Mouse (Mus musculus): ENCODE data around the gene Arrdc2. TPM values are rescaled to one million over a fixed set of nuclear protein-coding genes. Genes with fewer than 3 reads are reported as not detected.
"Not testable (repeated sequence)": the region's sequence is repeated elsewhere in the genome, so short reads cannot be mapped to it uniquely, and the experiment has no call there.

The Arrdc2 gene
- polyA plus RNA-seq, 1 experiment from 2014 or later, result 8.0 TPM

- H3K4me1 ChIP-seq (replicated peaks), result no peaks in the 10 kb centered on the region
- no peaks in the 10 kb centered on the region for H3K36me3 ChIP-seq
- H3K9me3 ChIP-seq, result no peaks in the 10 kb centered on the region
- no peak overlapping the region for H3K4me2 ChIP-seq
- H3K27ac ChIP-seq (replicated peaks), result no peak overlapping the region
- H3K27me3 ChIP-seq, result no peaks in the 10 kb centered on the region
- ATAC-seq (ENCODE audit: low FRiP score, low read depth), result no peak
- H3K4me3 ChIP-seq, result no peak overlapping the region
- 63% methylated on average over 11 of the region's 11 CpGs for WGBS
- no peak overlapping the region for H3K9ac ChIP-seq
These were observed 7.1 kb downstream of the Arrdc2 start for GRCm38 (mm10) chr8:70832371-70832770.

- 86% methylated on average over 8 of the region's 8 CpGs for WGBS
- H3K9ac ChIP-seq, result no peak overlapping the region
- ATAC-seq (ENCODE audit: low FRiP score, low read depth), result no peak
These were observed 8.0 kb downstream of the Arrdc2 start for GRCm38 (mm10) chr8:70831517-70831916.

GRCm38 (mm10) chr8:70827796-70828195 is 11.7 kb downstream of the Arrdc2 start:
- no peaks in the 10 kb centered on the region for H3K4me1 ChIP-seq (replicated peaks)
- no peaks in the 10 kb centered on the region for H3K9me3 ChIP-seq
- no peak for ATAC-seq (ENCODE audit: low FRiP score, low read depth)
- H3K27ac ChIP-seq (replicated peaks), result no peak overlapping the region
- no peak overlapping the region for H3K4me3 ChIP-seq
- no peak overlapping the region for H3K9ac ChIP-seq
- H3K27me3 ChIP-seq, result no peaks in the 10 kb centered on the region
- H3K4me2 ChIP-seq, result no peak overlapping the region
- WGBS, result 92% methylated on average over 1 of the region's 1 CpGs
- H3K36me3 ChIP-seq, result no peaks in the 10 kb centered on the region

More at GRCm38 (mm10) chr8:70831517-70831916, 8.0 kb downstream of the Arrdc2 start:
- no peak overlapping the region for H3K4me2 ChIP-seq
- no peaks in the 10 kb centered on the region for H3K9me3 ChIP-seq
- H3K4me3 ChIP-seq, result no peak overlapping the region
- H3K36me3 ChIP-seq, result no peaks in the 10 kb centered on the region
- H3K4me1 ChIP-seq (replicated peaks), result no peaks in the 10 kb centered on the region
- no peaks in the 10 kb centered on the region for H3K27me3 ChIP-seq
- no peak overlapping the region for H3K27ac ChIP-seq (replicated peaks)

GRCm38 (mm10) chr8:70827010-70827409 is 12.5 kb downstream of the Arrdc2 start:
- 95% methylated on average over 2 of the region's 2 CpGs for WGBS
- Histone ChIP-seq H3K4me1 (replicated peaks) (no peaks in the 10 kb centered on the region), H3K9me3 (no peaks in the 10 kb centered on the region), H3K36me3 (no peaks in the 10 kb centered on the region), H3K27ac (replicated peaks) (no peak overlapping the region), H3K27me3 (peaks cover under 1% of the 10 kb centered on the region; the same call in 1 of the 2 replicates), H3K4me3 (no peak overlapping the region), H3K4me2 (no peak overlapping the region), H3K9ac (no peak overlapping the region)
- no peak for ATAC-seq (ENCODE audit: low FRiP score, low read depth)

GRCm38 (mm10) chr8:70825816-70826215 is 13.7 kb downstream of the Arrdc2 start:
- H3K4me1 ChIP-seq (replicated peaks), result no peaks in the 10 kb centered on the region
- H3K4me3 ChIP-seq, result no peak overlapping the region
- 82% methylated on average over 8 of the region's 8 CpGs for WGBS
- no peak overlapping the region for H3K27ac ChIP-seq (replicated peaks)
- no peak overlapping the region for H3K9ac ChIP-seq
- no peak overlapping the region for H3K4me2 ChIP-seq
- no peak for ATAC-seq (ENCODE audit: low FRiP score, low read depth)
- no peaks in the 10 kb centered on the region for H3K36me3 ChIP-seq
- H3K9me3 ChIP-seq, result no peaks in the 10 kb centered on the region
- peaks cover 9% of the 10 kb centered on the region; the same call in 1 of the 2 replicates for H3K27me3 ChIP-seq

- Histone ChIP-seq H3K4me1 (replicated peaks) (no peaks in the 10 kb centered on the region), H3K9me3 (no peaks in the 10 kb centered on the region), H3K27ac (replicated peaks) (no peak overlapping the region), H3K36me3 (no peaks in the 10 kb centered on the region), H3K4me3 (no peak overlapping the region), H3K4me2 (no peak overlapping the region), H3K27me3 (peaks cover 20% of the 10 kb centered on the region), H3K9ac (no peak overlapping the region)
- 90% methylated on average over 7 of the region's 7 CpGs for WGBS
- ATAC-seq (ENCODE audit: low FRiP score, low read depth), result no peak
These were observed 15.7 kb downstream of the Arrdc2 start for GRCm38 (mm10) chr8:70823802-70824201.

- ATAC-seq (ENCODE audit: low FRiP score, low read depth); H3K4me3 ChIP-seq; H3K9me3 ChIP-seq; H3K27ac ChIP-seq (replicated peaks); H3K4me1 ChIP-seq (replicated peaks); H3K36me3 ChIP-seq; H3K4me2 ChIP-seq; H3K9ac ChIP-seq: not testable (repeated sequence)
- 81% methylated on average over 3 of the region's 3 CpGs for WGBS
- peaks cover 20% of the 10 kb centered on the region for H3K27me3 ChIP-seq
These were observed 16.9 kb downstream of the Arrdc2 start for GRCm38 (mm10) chr8:70822594-70822993.

- Histone ChIP-seq H3K9me3 (no peaks in the 10 kb centered on the region), H3K4me1 (replicated peaks) (peaks cover 1% of the 10 kb centered on the region; the same call in 1 of the 2 replicates), H3K4me2 (no peak overlapping the region), H3K9ac (no peak overlapping the region), H3K4me3 (no peak overlapping the region), H3K36me3 (no peaks in the 10 kb centered on the region), H3K27ac (replicated peaks) (no peak overlapping the region), H3K27me3 (peaks cover 25% of the 10 kb centered on the region)
- 47% methylated on average over 11 of the region's 11 CpGs for WGBS
- ATAC-seq (ENCODE audit: low FRiP score, low read depth), result no peak
These were observed 17.5 kb downstream of the Arrdc2 start for GRCm38 (mm10) chr8:70821992-70822391.

GRCm38 (mm10) chr8:70821399-70821962 is 18.0 kb downstream of the Arrdc2 start:
- H3K36me3 ChIP-seq, result no peaks in the 10 kb centered on the region
- peak; percentile 67 for ATAC-seq (ENCODE audit: low FRiP score, low read depth)
- H3K27ac ChIP-seq (replicated peaks), result no peak overlapping the region
- 17% methylated on average over 30 of the region's 30 CpGs for WGBS
- no peak overlapping the region for H3K4me3 ChIP-seq
- peaks cover 5% of the 10 kb centered on the region for H3K4me1 ChIP-seq (replicated peaks)
- H3K4me2 ChIP-seq, result no peak overlapping the region
- no peak overlapping the region for H3K9ac ChIP-seq
- H3K27me3 ChIP-seq, result peaks cover 29% of the 10 kb centered on the region
- H3K9me3 ChIP-seq, result no peaks in the 10 kb centered on the region

GRCm38 (mm10) chr8:70820101-70820935 is 19.2 kb downstream of the Arrdc2 start:
- WGBS, result 3% methylated on average over 31 of the region's 31 CpGs
- Histone ChIP-seq H3K4me2 (no peak overlapping the region), H3K4me1 (replicated peaks) (peaks cover 5% of the 10 kb centered on the region), H3K9ac (no peak overlapping the region), H3K27me3 (peaks cover 34% of the 10 kb centered on the region), H3K4me3 (no peak overlapping the region), H3K27ac (replicated peaks) (no peak overlapping the region), H3K9me3 (no peaks in the 10 kb centered on the region), H3K36me3 (no peaks in the 10 kb centered on the region)
- ATAC-seq (ENCODE audit: low FRiP score, low read depth), result peak; percentile 40; the same call in 1 of the 2 replicates

GRCm38 (mm10) chr8:70816679-70817078 is 22.8 kb downstream of the Arrdc2 start:
- peaks cover 5% of the 10 kb centered on the region for H3K4me1 ChIP-seq (replicated peaks)
- WGBS, result 10% methylated on average over 29 of the region's 30 CpGs
- no peak overlapping the region for H3K27ac ChIP-seq (replicated peaks)
- H3K27me3 ChIP-seq, result peaks cover 31% of the 10 kb centered on the region
- H3K36me3 ChIP-seq, result no peaks in the 10 kb centered on the region
- H3K4me2 ChIP-seq, result peak overlapping the region; percentile 41
- H3K4me3 ChIP-seq, result peak overlapping the region; percentile 18
- no peaks in the 10 kb centered on the region for H3K9me3 ChIP-seq
- ATAC-seq (ENCODE audit: low FRiP score, low read depth), result 0 out of 2 replicates have a peak, but pooled peaks have one; percentile 43
- H3K9ac ChIP-seq, result no peak overlapping the region

GRCm38 (mm10) chr8:70812885-70813284 is 26.6 kb downstream of the Arrdc2 start:
- Histone ChIP-seq H3K4me2 (no peak overlapping the region), H3K4me1 (replicated peaks) (peaks cover 5% of the 10 kb centered on the region), H3K36me3 (no peaks in the 10 kb centered on the region), H3K9me3 (no peaks in the 10 kb centered on the region), H3K27ac (replicated peaks) (no peak overlapping the region), H3K9ac (no peak overlapping the region), H3K27me3 (peaks cover 13% of the 10 kb centered on the region), H3K4me3 (no peak overlapping the region)
- no peak for ATAC-seq (ENCODE audit: low FRiP score, low read depth)
- 75% methylated on average over 4 of the region's 4 CpGs for WGBS

All from hindbrain, embryonic 15.5 days (tissue).